ENCODE assay signal across 13 mouse cellular contexts in the genomic region with DNA sequence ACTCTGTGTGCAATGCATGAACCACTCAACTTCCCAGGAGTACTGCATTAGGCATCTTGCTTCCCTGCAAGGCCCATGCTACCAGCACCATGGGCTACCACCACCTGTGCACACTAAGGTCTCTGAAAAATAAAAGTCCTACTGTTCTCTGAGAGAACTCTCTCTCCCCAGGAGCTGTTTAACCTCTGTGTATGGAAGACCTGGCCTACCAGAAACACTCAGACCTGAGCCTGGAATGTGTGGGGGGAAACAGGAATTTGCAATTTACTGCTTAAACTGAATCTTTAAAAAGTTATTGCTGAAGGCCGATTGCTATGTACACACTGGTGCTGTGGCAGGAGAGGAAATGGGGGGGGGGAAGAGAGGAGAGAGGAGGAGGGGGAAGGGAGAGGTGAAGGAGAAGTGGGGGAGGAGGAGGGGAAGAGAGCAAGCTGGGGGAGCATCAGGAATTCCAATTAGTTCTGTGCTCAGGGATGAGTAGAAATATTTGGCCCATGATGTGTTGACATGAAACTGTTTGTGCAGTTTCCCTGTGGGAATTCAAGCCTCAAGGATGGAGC.
DNase-seq lines count a peak whose midpoint lies in the region; ATAC-seq and TF ChIP-seq lines count a peak whose summit lies in the region.
"Had no signal": no experiment of that assay in that cellular context is flagged by ENCODE, and none has a peak within 500 bp of the region (broad histone marks: within the 10 kb centered on the region; RNA-seq: fewer than 3 reads in every experiment).

No protein-coding gene starts in this region.

- no peak for TF ChIP-seq CTCF in hindbrain, postnatal 0 days (IDR thresholded peaks at IDR 0.05; ENCODE audit: low read depth)

- H3K4me2 ChIP-seq in hindbrain, embryonic 11.5 days (replicated peaks; ENCODE audit: low read depth, low read length): no peak overlapping the region
- H3K4me2 ChIP-seq in hindbrain, postnatal 0 days (ENCODE audit: low read depth, low read length): no peak overlapping the region
- H3K4me2 ChIP-seq: midbrain, embryonic 13.5 days; neural tube, embryonic 15.5 days had no signal

- no peak overlapping the region for H3K27ac ChIP-seq in hindbrain, embryonic 11.5 days (ENCODE audit: low read depth, low read length)
- H3K27ac ChIP-seq in hindbrain, postnatal 0 days: no peak overlapping the region
- H3K27ac ChIP-seq: midbrain, embryonic 13.5 days; neural tube, embryonic 15.5 days had no signal

- H3K4me3 ChIP-seq in hindbrain, embryonic 11.5 days (ENCODE audit: low read depth, low read length): no peak overlapping the region
- no peak overlapping the region for H3K4me3 ChIP-seq in hindbrain, postnatal 0 days (ENCODE audit: low read length)
- H3K4me3 ChIP-seq: midbrain, embryonic 13.5 days; neural tube, embryonic 15.5 days had no signal

- H3K36me3 ChIP-seq in hindbrain, embryonic 11.5 days (ENCODE audit: control insufficient read depth, insufficient read depth, low read length): no peaks in the 10 kb centered on the region
- no peaks in the 10 kb centered on the region for H3K36me3 ChIP-seq in hindbrain, postnatal 0 days (ENCODE audit: insufficient read depth, low read length)
- H3K36me3 ChIP-seq: midbrain, embryonic 13.5 days; neural tube, embryonic 15.5 days had no signal

- intact Hi-C loops in left cerebral cortex, postnatal 4 days (cut with DNase I): no loop called here

- H3K27me3 ChIP-seq in hindbrain, embryonic 11.5 days (ENCODE audit: control insufficient read depth, insufficient read depth, low read length): no peaks in the 10 kb centered on the region
- H3K27me3 ChIP-seq in hindbrain, postnatal 0 days (ENCODE audit: insufficient read depth, low read length): no peaks in the 10 kb centered on the region
- H3K27me3 ChIP-seq: midbrain, embryonic 13.5 days; neural tube, embryonic 15.5 days had no signal

- no peaks in the 10 kb centered on the region for H3K4me1 ChIP-seq in hindbrain, embryonic 11.5 days (replicated peaks; ENCODE audit: control insufficient read depth, insufficient read depth, low read length)
- no peaks in the 10 kb centered on the region for H3K4me1 ChIP-seq in hindbrain, postnatal 0 days (ENCODE audit: insufficient read depth, low read length)
- H3K4me1 ChIP-seq: midbrain, embryonic 13.5 days; neural tube, embryonic 15.5 days had no signal

- ATAC-seq in hindbrain, embryonic 11.5 days (ENCODE audit: low FRiP score): no peak
- no peak for ATAC-seq in hindbrain, postnatal 0 days
- ATAC-seq in inflammation-experienced regulatory T-cells, adult 6 months: peak; percentile 54
- ATAC-seq: intestine, postnatal 0 days; midbrain, embryonic 13.5 days had no signal

- H3K9me3 ChIP-seq in hindbrain, embryonic 11.5 days (ENCODE audit: control insufficient read depth, low read length): no peaks in the 10 kb centered on the region
- H3K9me3 ChIP-seq in hindbrain, postnatal 0 days (ENCODE audit: low read length): no peaks in the 10 kb centered on the region
- H3K9me3 ChIP-seq: midbrain, embryonic 13.5 days; neural tube, embryonic 15.5 days had no signal

- H3K9ac ChIP-seq in hindbrain, embryonic 11.5 days (ENCODE audit: low read depth, low read length): no peak overlapping the region
- H3K9ac ChIP-seq in hindbrain, postnatal 0 days (replicated peaks; ENCODE audit: low read length): no peak overlapping the region
- H3K9ac ChIP-seq: midbrain, embryonic 13.5 days; neural tube, embryonic 15.5 days had no signal

- WGBS in hindbrain, embryonic 11.5 days: 56% methylated on average over 1 of the region's 1 CpGs
- WGBS in hindbrain, postnatal 0 days: 66% methylated on average over 1 of the region's 1 CpGs

- DNase-seq in hindbrain, embryonic 11.5 days (ENCODE audit: low spot score): peak; percentile 3
- no peak for DNase-seq in hindbrain, postnatal 0 days (ENCODE audit: low spot score)
- DNase-seq in thymus, postnatal 0 days (ENCODE audit: low spot score): peak; percentile 9
- no peak for DNase-seq in thymus, postnatal 14 days
- no peak for DNase-seq in spleen, postnatal 14 days (ENCODE audit: low spot score in 2 of 2)
- no peak for DNase-seq in left cerebral cortex, postnatal 4 days
- no peak for DNase-seq in adrenal gland, postnatal 25 days
- DNase-seq: cerebellum, adult 8-10 months; layer of hippocampus, postnatal 36 days had no signal

Comparison
In these comparisons a context has a peak if more than half of its experiments do, and no peak if none do; other contexts are left out.
1. DNase-seq: peak in hindbrain, embryonic 11.5 days (single experiment) and thymus, postnatal 0 days (single experiment); none in hindbrain, postnatal 0 days (single experiment), thymus, postnatal 14 days (single experiment), spleen, postnatal 14 days (0 of 2), left cerebral cortex, postnatal 4 days (single experiment) and adrenal gland, postnatal 25 days (single experiment).